Mouse (Mus musculus): ENCODE measurements around the gene Il12a.
"Not testable (repeated sequence)": the region's sequence is repeated elsewhere in the genome, so short reads cannot be mapped to it uniquely, and the experiment has no call there.

GRCm38 (mm10) chr3:68746282-68746681 lies 55.8 kb downstream of the Il12a start:
- TF ChIP-seq POLR2A, CTCF (IDR thresholded peaks at IDR 0.05; ENCODE audit: insufficient read depth, low read depth, low read length): not testable (repeated sequence)
